Mouse (Mus musculus) G1E (cell line): Measurements from ENCODE around the gene Pds5a.

Experiments
- CTCF ChIP-seq: IDR thresholded peaks from 2 replicates; pipeline ENCODE4 v1.5.1; 2012; ENCODE audit warnings: low read depth, low read length, inconsistent platforms, mixed read lengths
- GATA1 ChIP-seq: IDR thresholded peaks from 2 replicates; pipeline ENCODE4 v1.6.1; 2012; ENCODE audit warnings: borderline replicate concordance, low read length, inconsistent platforms, mixed read lengths
- GATA2 ChIP-seq: IDR thresholded peaks from 2 replicates; pipeline ENCODE4 v1.6.1; 2012; ENCODE audit warnings: low read depth, low read length, inconsistent platforms, borderline replicate concordance
- POLR2AphosphoS5 ChIP-seq: IDR thresholded peaks from 2 replicates; pipeline ENCODE4 v1.6.1; 2012; ENCODE audit warnings: low read depth, low read length, inconsistent platforms; ENCODE audit not compliant: insufficient replicate concordance

GRCm38 (mm10) chr5:65724311-65725054 is 26.4 kb upstream of the Pds5a start:
- no peak for TF ChIP-seq GATA2
- no peak for TF ChIP-seq CTCF
- no peak for TF ChIP-seq POLR2AphosphoS5
- TF ChIP-seq GATA1: no peak
